Mouse (Mus musculus): Measurements from ENCODE around the gene Defb22.

DNA sequence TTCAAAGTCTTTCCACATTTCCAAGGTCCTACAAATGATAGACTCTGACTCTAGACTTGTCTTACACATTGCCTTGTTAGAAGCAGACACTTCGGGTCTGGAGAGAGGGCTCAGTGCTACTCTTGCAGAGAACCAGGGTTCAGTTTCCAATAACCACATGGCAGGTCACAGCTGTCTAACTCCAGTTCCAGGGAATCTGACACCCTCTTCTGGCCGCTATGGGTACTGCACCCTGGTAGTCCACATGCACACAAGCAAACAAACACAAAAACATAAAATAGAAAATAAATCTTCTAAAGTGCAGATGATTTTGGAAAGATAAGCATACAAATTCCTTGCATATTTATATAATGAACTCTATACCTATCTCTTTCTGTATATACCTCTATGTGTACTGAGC lies 2.9 kb downstream of the Defb22 start:
- TF ChIP-seq GATA1 (IDR thresholded peaks at IDR 0.05; ENCODE audit: borderline replicate concordance, low read length): no peak
- TF ChIP-seq FLI1 (IDR thresholded peaks at IDR 0.05; ENCODE audit: low read length): no peak

Data from megakaryocyte, embryonic 14.5 days (primary cell).